21 mouse cellular contexts compared by ENCODE assay signal in the genomic region with DNA sequence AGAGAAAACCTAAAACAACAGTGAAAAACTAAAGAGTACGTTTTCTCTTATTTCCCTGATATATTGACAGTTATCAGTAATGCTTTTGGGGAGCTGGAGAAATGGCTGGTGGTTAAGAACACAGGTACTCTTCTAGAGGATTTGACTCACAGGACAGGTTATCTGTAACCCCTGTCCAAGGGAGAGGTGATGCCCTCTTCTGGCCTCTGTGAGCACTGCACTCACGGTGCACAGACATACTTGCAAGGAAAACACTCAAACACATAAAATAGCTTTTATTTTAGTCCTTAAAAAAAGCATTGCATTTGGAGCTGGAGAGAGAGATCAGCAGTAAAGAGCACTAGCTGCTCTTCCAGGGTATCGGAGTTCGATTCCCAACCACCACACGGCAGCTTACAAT.
DNase-seq lines count a peak whose midpoint lies in the region; ATAC-seq and TF ChIP-seq lines count a peak whose summit lies in the region.
"Had no signal": no experiment of that assay in that cellular context is flagged by ENCODE, and none has a peak within 500 bp of the region (broad histone marks: within the 10 kb centered on the region; RNA-seq: fewer than 3 reads in every experiment).

No protein-coding gene starts in this region.

- 95% methylated on average over 5 of the region's 5 CpGs for WGBS in forebrain, postnatal 0 days
- 97% methylated on average over 5 of the region's 5 CpGs for WGBS in forebrain, embryonic 15.5 days
- WGBS in liver, embryonic 14.5 days (ENCODE audit: insufficient replicate concordance) = 92% methylated on average over 5 of the region's 5 CpGs
- WGBS in liver, embryonic 12.5 days (ENCODE audit: insufficient replicate concordance) = 94% methylated on average over 5 of the region's 5 CpGs
- WGBS in bone marrow, adult 2 months = 94% methylated on average over 5 of the region's 5 CpGs

- H3K4me2 ChIP-seq in forebrain, postnatal 0 days (ENCODE audit: low read depth) = no peak overlapping the region
- no peak overlapping the region for H3K4me2 ChIP-seq in forebrain, embryonic 15.5 days (replicated peaks)
- no peak overlapping the region for H3K4me2 ChIP-seq in liver, embryonic 14.5 days (ENCODE audit: low read depth)
- no peak overlapping the region for H3K4me2 ChIP-seq in liver, embryonic 12.5 days
- H3K4me2 ChIP-seq in CH12.LX (ENCODE audit: insufficient read depth, low read depth, poor library complexity, severe bottlenecking) = no peak overlapping the region
- H3K4me2 ChIP-seq: embryonic facial prominence, embryonic 13.5 days; heart, embryonic 13.5 days; hindbrain, embryonic 13.5 days; lung, embryonic 15.5 days; neural tube, embryonic 15.5 days had no signal

- TF ChIP-seq RAD21 in CH12.LX (IDR thresholded peaks at IDR 0.05; ENCODE audit: low read depth, low read length) = no peak

- H3K9ac ChIP-seq in forebrain, postnatal 0 days = no peak overlapping the region
- no peak overlapping the region for H3K9ac ChIP-seq in forebrain, embryonic 15.5 days (replicated peaks)
- H3K9ac ChIP-seq in liver, embryonic 14.5 days (replicated peaks) = no peak overlapping the region
- H3K9ac ChIP-seq in liver, embryonic 12.5 days = no peak overlapping the region
- no peak overlapping the region for H3K9ac ChIP-seq in CH12.LX (ENCODE audit: insufficient read depth, low read depth)
- H3K9ac ChIP-seq: embryonic facial prominence, embryonic 13.5 days; heart, embryonic 13.5 days; hindbrain, embryonic 13.5 days; lung, embryonic 15.5 days; neural tube, embryonic 15.5 days had no signal

- dilution Hi-C loops in CH12.LX (cut with MboI; ENCODE audit: extremely low pct_ligation_motif_present, extremely low pct_unique_long_range_greater_than_20kb, low sequenced_read_pairs) = no loop called here

- no peak for TF ChIP-seq POLR2A in CH12.LX (IDR thresholded peaks at IDR 0.05; ENCODE audit: low read depth, low read length)
- TF ChIP-seq POLR2A in bone marrow, adult 2 months (IDR thresholded peaks at IDR 0.05; ENCODE audit: borderline replicate concordance, control insufficient read depth, low read depth, low read length) = no peak

- DNase-seq in forebrain, postnatal 0 days = no peak
- no peak for DNase-seq in liver, embryonic 14.5 days (ENCODE audit: low read depth in 3 of 3, low spot score in 3 of 3)
- DNase-seq in CH12.LX (ENCODE audit: extremely low read depth) = no peak
- DNase-seq in adrenal gland, adult 2 months = no peak
- DNase-seq in adrenal gland, adult 18-20 months (ENCODE audit: low spot score in 2 of 2) = no peak
- DNase-seq: adrenal gland, postnatal 10 days; cerebellum, adult 11-12 months; cerebellum, postnatal 14 days; kidney, postnatal 36 days; midbrain, embryonic 14.5 days; spleen, adult 18-20 months had no signal

- H3K27me3 ChIP-seq in forebrain, postnatal 0 days (ENCODE audit: insufficient read depth, low read length) = no peaks in the 10 kb centered on the region
- H3K27me3 ChIP-seq in forebrain, embryonic 15.5 days = no peaks in the 10 kb centered on the region
- H3K27me3 ChIP-seq in liver, embryonic 14.5 days (ENCODE audit: control insufficient read depth, insufficient read depth, low read length) = no peaks in the 10 kb centered on the region
- no peaks in the 10 kb centered on the region for H3K27me3 ChIP-seq in liver, embryonic 12.5 days (replicated peaks)
- no peaks in the 10 kb centered on the region for H3K27me3 ChIP-seq in CH12.LX (replicated peaks)
- H3K27me3 ChIP-seq: embryonic facial prominence, embryonic 13.5 days; heart, embryonic 13.5 days; hindbrain, embryonic 13.5 days; lung, embryonic 15.5 days; neural tube, embryonic 15.5 days had no signal

- no peak for TF ChIP-seq EP300 in liver, embryonic 14.5 days (IDR thresholded peaks at IDR 0.05; ENCODE audit: low read depth)
- TF ChIP-seq EP300 in CH12.LX (IDR thresholded peaks at IDR 0.05; ENCODE audit: low read length) = no peak

- H3K79me2 ChIP-seq in CH12.LX (replicated peaks; ENCODE audit: control insufficient read depth, extremely low read depth, insufficient read depth, poor library complexity, severe bottlenecking) = no peaks in the 10 kb centered on the region

- peaks cover 15% of the 10 kb centered on the region for H3K4me1 ChIP-seq in forebrain, postnatal 0 days (ENCODE audit: insufficient read depth)
- peaks cover 24% of the 10 kb centered on the region for H3K4me1 ChIP-seq in forebrain, embryonic 15.5 days
- H3K4me1 ChIP-seq in liver, embryonic 14.5 days (replicated peaks; ENCODE audit: control insufficient read depth in 2 of 2, insufficient read depth in 2 of 2, low read length in 1 of 2) = no peaks in the 10 kb centered on the region; a peak in 1 of 4 replicates
- 0 out of 2 replicates have a peak, but pooled peaks cover 4% of the 10 kb centered on the region for H3K4me1 ChIP-seq in liver, embryonic 12.5 days
- H3K4me1 ChIP-seq in CH12.LX (ENCODE audit: control insufficient read depth in 1 of 2, insufficient read depth in 2 of 2) = peaks cover 0 to 17% of the 10 kb centered on the region in 2 experiments; a peak in 2 of 4 replicates
- peaks cover 5% of the 10 kb centered on the region for H3K4me1 ChIP-seq in bone marrow, adult 2 months (ENCODE audit: control insufficient read depth, insufficient read depth, low read length)

- 0 out of 2 replicates have a peak, but pooled peaks have one; percentile 7 for TF ChIP-seq CTCF in forebrain, postnatal 0 days (IDR thresholded peaks at IDR 0.05; ENCODE audit: low read depth)
- peak; percentile 58 for TF ChIP-seq CTCF in liver, embryonic 14.5 days (IDR thresholded peaks at IDR 0.05; ENCODE audit: low read depth)
- 0 out of 4 replicates have a peak, but pooled peaks have one; percentile 0 to 20 for TF ChIP-seq CTCF in CH12.LX (conservative IDR thresholded peaks at IDR 0.05 in 1 of 2, IDR thresholded peaks at IDR 0.05 in 1 of 2; ENCODE audit: low read depth in 2 of 2, low read length in 2 of 2)
- TF ChIP-seq CTCF in bone marrow, adult 2 months (IDR thresholded peaks at IDR 0.05; ENCODE audit: control insufficient read depth, insufficient read depth, low read length) = peak; percentile 23; the same call in 1 of the 2 replicates

- in situ Hi-C loops in CH12.LX (cut with MboI; ENCODE audit: low pct_ligation_motif_present, low pct_unique_long_range_greater_than_20kb, low sequenced_read_pairs) = no loop called here

- no peak overlapping the region for H3K4me3 ChIP-seq in forebrain, postnatal 0 days (ENCODE audit: low read depth, low read length)
- no peak overlapping the region for H3K4me3 ChIP-seq in forebrain, embryonic 15.5 days
- H3K4me3 ChIP-seq in liver, embryonic 14.5 days (ENCODE audit: insufficient read depth in 1 of 2, low read depth in 2 of 2, low read length in 2 of 2) = no peak overlapping the region
- H3K4me3 ChIP-seq in liver, embryonic 12.5 days = no peak overlapping the region
- H3K4me3 ChIP-seq in CH12.LX (replicated peaks in 1 of 3; ENCODE audit: low read depth in 2 of 3, low read length in 2 of 3, poor library complexity in 1 of 3) = no peak overlapping the region
- H3K4me3 ChIP-seq in bone marrow, adult 2 months (replicated peaks; ENCODE audit: control insufficient read depth, low read depth, low read length) = no peak overlapping the region
- H3K4me3 ChIP-seq: embryonic facial prominence, embryonic 13.5 days; heart, embryonic 13.5 days; hindbrain, embryonic 13.5 days; lung, embryonic 15.5 days; neural tube, embryonic 15.5 days had no signal

- no peak overlapping the region for H3K27ac ChIP-seq in forebrain, postnatal 0 days (ENCODE audit: low read depth, low read length)
- H3K27ac ChIP-seq in forebrain, embryonic 15.5 days (replicated peaks) = no peak overlapping the region
- no peak overlapping the region for H3K27ac ChIP-seq in liver, embryonic 14.5 days
- H3K27ac ChIP-seq in liver, embryonic 12.5 days = no peak overlapping the region
- no peak overlapping the region for H3K27ac ChIP-seq in CH12.LX (ENCODE audit: insufficient read depth, low read depth)
- no peak overlapping the region for H3K27ac ChIP-seq in bone marrow, adult 2 months (ENCODE audit: control insufficient read depth, insufficient read depth, low read depth, low read length, poor library complexity)
- H3K27ac ChIP-seq: embryonic facial prominence, embryonic 13.5 days; heart, embryonic 13.5 days; hindbrain, embryonic 13.5 days; lung, embryonic 15.5 days; neural tube, embryonic 15.5 days had no signal

- no peak for ATAC-seq in forebrain, postnatal 0 days
- ATAC-seq in forebrain, embryonic 15.5 days (replicated peaks) = no peak
- ATAC-seq in liver, embryonic 14.5 days (ENCODE audit: insufficient read depth) = no peak
- ATAC-seq in liver, embryonic 12.5 days = no peak
- ATAC-seq: forebrain, embryonic 16.5 days; intestine, embryonic 16.5 days had no signal

- H3K36me3 ChIP-seq in forebrain, postnatal 0 days (ENCODE audit: insufficient read depth) = no peaks in the 10 kb centered on the region
- H3K36me3 ChIP-seq in forebrain, embryonic 15.5 days = no peaks in the 10 kb centered on the region
- H3K36me3 ChIP-seq in liver, embryonic 14.5 days (replicated peaks; ENCODE audit: control insufficient read depth, insufficient read depth, low read depth) = peaks cover 16% of the 10 kb centered on the region
- H3K36me3 ChIP-seq in liver, embryonic 12.5 days = peaks cover 53% of the 10 kb centered on the region
- H3K36me3 ChIP-seq in CH12.LX (replicated peaks in 1 of 2; ENCODE audit: control insufficient read depth in 1 of 2, insufficient read depth in 1 of 2, low read length in 1 of 2) = peaks cover 0 to 6% of the 10 kb centered on the region in 2 experiments
- H3K36me3 ChIP-seq: neural tube, embryonic 15.5 days had no signal

- H3K9me3 ChIP-seq in forebrain, postnatal 0 days (ENCODE audit: low read length) = no peaks in the 10 kb centered on the region
- no peaks in the 10 kb centered on the region for H3K9me3 ChIP-seq in forebrain, embryonic 15.5 days
- H3K9me3 ChIP-seq in liver, embryonic 14.5 days (ENCODE audit: control insufficient read depth, low read length) = no peaks in the 10 kb centered on the region
- no peaks in the 10 kb centered on the region for H3K9me3 ChIP-seq in liver, embryonic 12.5 days (replicated peaks)
- H3K9me3 ChIP-seq in CH12.LX (replicated peaks; ENCODE audit: low read length) = no peaks in the 10 kb centered on the region
- H3K9me3 ChIP-seq: embryonic facial prominence, embryonic 13.5 days; heart, embryonic 13.5 days; hindbrain, embryonic 13.5 days; lung, embryonic 15.5 days; neural tube, embryonic 15.5 days had no signal

TF ChIP-seq in CH12.LX, 34 proteins besides CTCF, POLR2A, EP300 and RAD21:
- TF ChIP-seq MAX (IDR thresholded peaks at IDR 0.05; ENCODE audit: low read length) = no peak
- no peak for TF ChIP-seq RCOR1 (conservative IDR thresholded peaks at IDR 0.05; ENCODE audit: low read depth, low read length)
- TF ChIP-seq CHD2 (IDR thresholded peaks at IDR 0.05; ENCODE audit: low read length) = no peak
- TF ChIP-seq JUND (conservative IDR thresholded peaks at IDR 0.05; ENCODE audit: low read depth, low read length) = no peak
- no peak for TF ChIP-seq MXI1 (IDR thresholded peaks at IDR 0.05; ENCODE audit: low read depth, low read length)
- TF ChIP-seq E2F4 (IDR thresholded peaks at IDR 0.05; ENCODE audit: insufficient replicate concordance, low read depth, low read length) = no peak
- TF ChIP-seq SMC3 (IDR thresholded peaks at IDR 0.05; ENCODE audit: low read depth, low read length) = no peak

Comparison
In these comparisons a context has a peak if more than half of its experiments do, and no peak if none do; other contexts are left out.
1. CTCF ChIP-seq: peak in every context shown above with its lines; median percentile 58 in liver, embryonic 14.5 days; 23 in bone marrow, adult 2 months; 10 in CH12.LX; 7 in forebrain, postnatal 0 days.